Mouse (Mus musculus): ENCODE results near the gene Pds5b.
"Not testable (repeated sequence)": the region's sequence is repeated elsewhere in the genome, so short reads cannot be mapped to it uniquely, and the experiment has no call there.

Gene Pds5b

GRCm38 (mm10) chr5:150819520-150819919 is 146.0 kb downstream of the Pds5b start:
- DNase-seq (ENCODE audit: inconsistent age in 2 of 2, low spot score in 1 of 2): no peak

GRCm38 (mm10) chr5:150821152-150821551 is 147.6 kb downstream of the Pds5b start:
- DNase-seq (ENCODE audit: inconsistent age in 2 of 2, low spot score in 1 of 2): no peak

GRCm38 (mm10) chr5:150822781-150823180 is 149.2 kb downstream of the Pds5b start:
- DNase-seq (ENCODE audit: inconsistent age in 2 of 2, low spot score in 1 of 2): no peak

GRCm38 (mm10) chr5:150823361-150823760 is 149.8 kb downstream of the Pds5b start:
- DNase-seq (ENCODE audit: inconsistent age in 2 of 2, low spot score in 1 of 2): peak in 1 of 2 experiments; percentile 40

GRCm38 (mm10) chr5:150829499-150829898 is 156.0 kb downstream of the Pds5b start:
- DNase-seq (ENCODE audit: inconsistent age in 2 of 2, low spot score in 1 of 2): no peak

GRCm38 (mm10) chr5:150830718-150831117 is 157.2 kb downstream of the Pds5b start:
- DNase-seq (ENCODE audit: inconsistent age in 2 of 2, low spot score in 1 of 2): no peak

- no peak for DNase-seq (ENCODE audit: inconsistent age in 2 of 2, low spot score in 1 of 2)
Measured at GRCm38 (mm10) chr5:150836782-150837181, 163.2 kb downstream of the Pds5b start.

- peak in 1 of 2 experiments; percentile 52 for DNase-seq (ENCODE audit: inconsistent age in 2 of 2, low spot score in 1 of 2)
Measured at GRCm38 (mm10) chr5:150839688-150840541, 166.4 kb downstream of the Pds5b start.

GRCm38 (mm10) chr5:150840596-150840995 is 167.1 kb downstream of the Pds5b start:
- peak; percentile 34 to 61 for DNase-seq (ENCODE audit: inconsistent age in 2 of 2, low spot score in 1 of 2)

- DNase-seq (ENCODE audit: inconsistent age in 2 of 2, low spot score in 1 of 2): no peak
Measured at GRCm38 (mm10) chr5:150845961-150846360, 172.4 kb downstream of the Pds5b start.

- no peak for DNase-seq (ENCODE audit: inconsistent age in 2 of 2, low spot score in 1 of 2)
Measured at GRCm38 (mm10) chr5:150850821-150851220, 177.3 kb downstream of the Pds5b start.

- DNase-seq (ENCODE audit: inconsistent age in 2 of 2, low spot score in 1 of 2): not testable (repeated sequence)
Measured at GRCm38 (mm10) chr5:150852097-150852496, 178.6 kb downstream of the Pds5b start.

- DNase-seq (ENCODE audit: inconsistent age in 2 of 2, low spot score in 1 of 2): peak; percentile 83 to 85
Measured at GRCm38 (mm10) chr5:150854506-150854905, 181.0 kb downstream of the Pds5b start.

- DNase-seq (ENCODE audit: inconsistent age in 2 of 2, low spot score in 1 of 2): no peak
Measured at GRCm38 (mm10) chr5:150859642-150860194, 186.2 kb downstream of the Pds5b start.

Data from adrenal gland, adult (tissue).